Mouse (Mus musculus) embryonic facial prominence, embryonic 14.5 days (tissue): Measurements from ENCODE around the gene Tnks1bp1. TPM values are rescaled to one million over a fixed set of nuclear protein-coding genes. Genes with fewer than 3 reads are reported as not detected.
A peak's percentile ranks its signal among the peaks of the same experiment; 100 is the strongest.

Source experiments
- ATAC-seq: fragments of 200-750 bp; cut with Nextera tagmentation; 2 replicates; pipeline ENCODE4 v1.8.0; 2017; ENCODE audit warnings: low read depth, moderate number of reproducible peaks, moderate TSS enrichment
- DNase-seq: peaks from one replicate; pipeline ENCODE4 v3.0.0-alpha.2; 2015; ENCODE audit warnings: low spot score
- H3K27ac ChIP-seq: fragments of 300-500 bp; sonication (generic); replicated peaks from 2 replicates; pipeline ENCODE4 v1.5.1; 2014; ENCODE audit warnings: low read depth, mild to moderate bottlenecking, low read length, moderate library complexity
- H3K27me3 ChIP-seq: fragments of 300-500 bp; sonication (generic); replicated peaks from 2 replicates; pipeline ENCODE4 v1.6.1; 2014; ENCODE audit warnings: low read length; ENCODE audit not compliant: control insufficient read depth, insufficient read depth
- H3K36me3 ChIP-seq: fragments of 300-500 bp; sonication (generic); 2 replicates; pipeline ENCODE4 v1.6.1; 2014; ENCODE audit warnings: low read length, mixed read lengths; ENCODE audit not compliant: control insufficient read depth, insufficient read depth
- H3K4me1 ChIP-seq: fragments of 300-500 bp; sonication (generic); 2 replicates; pipeline ENCODE4 v1.6.1; 2014; ENCODE audit warnings: antibody characterized with exemption, low read length; ENCODE audit not compliant: control insufficient read depth, insufficient read depth
- H3K4me2 ChIP-seq: fragments of 300-500 bp; sonication (generic); 2 replicates; pipeline ENCODE4 v1.6.1; 2014; ENCODE audit warnings: low read depth, mild to moderate bottlenecking, low read length, moderate library complexity, mixed read lengths
- H3K4me3 ChIP-seq: fragments of 300-500 bp; sonication (generic); 2 replicates; pipeline ENCODE4 v1.5.1; 2014; ENCODE audit warnings: low read depth, mild to moderate bottlenecking, low read length
- H3K9ac ChIP-seq: fragments of 300-500 bp; sonication (generic); 2 replicates; pipeline ENCODE4 v1.6.1; 2014; ENCODE audit warnings: low read depth, mild to moderate bottlenecking, low read length, moderate library complexity, mixed read lengths
- H3K9me3 ChIP-seq: fragments of 300-500 bp; sonication (generic); 2 replicates; pipeline ENCODE4 v1.6.1; 2016; ENCODE audit warnings: low read length; ENCODE audit not compliant: control insufficient read depth
- WGBS: fragments of 180-500 bp; shearing (Covaris S2); extraction: QIAGEN DNeasy Blood & Tissue Kit; methylation state at CpG from one replicate; pipeline ENCODE4 v1.1.7; 2014; 5-methylcytosine and 5-hydroxymethylcytosine counted together
- polyA plus RNA-seq: library from polyadenylated mRNA; unstranded; fragments of >200 nt; fragmentation: Nextera tagmentation; extraction: Ambion mirVana; gene quantifications from 2 replicates; pipeline ENCODE4 v1.2.1, GENCODE M21; 2014

Gene Tnks1bp1
- polyA plus RNA-seq, 1 experiment from 2014 or later, result 14.7 TPM

DNA sequence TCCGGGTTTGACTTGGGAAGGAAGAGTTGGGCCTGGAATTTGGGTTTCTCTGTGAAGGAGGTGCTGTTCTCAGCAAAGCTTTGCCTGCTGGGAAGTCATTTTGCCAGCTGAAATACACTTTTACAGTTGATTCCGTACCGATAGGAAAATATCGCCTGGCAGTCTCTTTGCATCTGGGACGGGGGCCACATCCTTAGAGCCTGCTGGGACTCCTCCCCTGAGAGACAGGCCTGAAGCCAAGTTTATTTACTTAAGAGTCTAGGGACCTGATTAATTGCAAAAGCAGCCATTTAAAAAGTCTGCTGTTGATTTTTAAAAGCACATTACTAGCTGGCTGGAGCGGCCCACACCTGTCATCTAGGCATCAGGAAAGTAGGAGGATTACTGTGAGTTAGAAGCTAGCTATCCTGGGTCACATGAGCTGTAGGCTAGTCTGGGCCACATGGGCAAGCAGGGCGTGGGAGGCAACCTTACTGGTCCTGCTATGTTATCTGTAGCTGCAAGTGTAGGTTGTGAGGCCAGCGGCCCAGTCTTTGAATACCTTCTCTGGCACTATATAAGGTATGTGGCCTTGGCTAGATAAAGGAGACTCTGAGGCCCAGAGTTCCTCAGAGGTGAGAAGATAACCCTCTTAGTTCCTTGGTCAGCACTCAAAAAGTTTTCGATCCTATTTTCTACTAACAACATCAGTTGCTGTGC, 35.8 kb upstream of the Tnks1bp1 start:
- Histone ChIP-seq H3K9me3 (no peaks in the 10 kb centered on the region), H3K27ac (no peak overlapping the region), H3K27me3 (no peaks in the 10 kb centered on the region), H3K9ac (no peak overlapping the region), H3K36me3 (no peaks in the 10 kb centered on the region), H3K4me3 (no peak overlapping the region), H3K4me1 (0 out of 2 replicates have a peak, but pooled peaks cover 3% of the 10 kb centered on the region), H3K4me2 (no peak overlapping the region)
- peak; percentile 32 for DNase-seq
- 60% methylated on average over 9 of the region's 9 CpGs for WGBS
- ATAC-seq, result no peak

DNA sequence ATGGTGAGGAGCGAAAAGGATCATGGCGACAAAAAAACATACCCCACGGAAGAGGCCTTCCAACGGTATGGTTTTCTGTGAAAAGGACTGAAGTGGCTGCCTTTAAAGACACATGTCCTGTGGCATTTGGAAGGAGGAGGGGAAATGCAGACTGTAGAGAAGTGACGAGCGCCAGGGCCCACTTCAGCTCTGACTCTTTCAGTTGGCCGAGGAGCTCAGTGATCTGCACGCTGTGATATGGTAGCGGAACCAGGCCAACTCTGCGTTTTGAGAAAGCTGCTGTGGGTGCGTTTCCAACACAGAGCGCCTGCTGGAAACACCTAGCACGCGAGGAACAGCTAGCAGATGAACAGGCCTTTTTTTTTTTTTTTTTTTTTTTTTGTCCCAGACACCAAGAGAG, 35.1 kb upstream of the Tnks1bp1 start:
- Histone ChIP-seq H3K27ac (no peak overlapping the region), H3K9ac (no peak overlapping the region), H3K36me3 (no peaks in the 10 kb centered on the region), H3K4me3 (no peak overlapping the region), H3K4me2 (no peak overlapping the region), H3K9me3 (no peaks in the 10 kb centered on the region), H3K4me1 (0 out of 2 replicates have a peak, but pooled peaks cover 3% of the 10 kb centered on the region), H3K27me3 (no peaks in the 10 kb centered on the region)
- ATAC-seq, result no peak
- WGBS, result 85% methylated on average over 14 of the region's 14 CpGs
- no peak for DNase-seq

DNA sequence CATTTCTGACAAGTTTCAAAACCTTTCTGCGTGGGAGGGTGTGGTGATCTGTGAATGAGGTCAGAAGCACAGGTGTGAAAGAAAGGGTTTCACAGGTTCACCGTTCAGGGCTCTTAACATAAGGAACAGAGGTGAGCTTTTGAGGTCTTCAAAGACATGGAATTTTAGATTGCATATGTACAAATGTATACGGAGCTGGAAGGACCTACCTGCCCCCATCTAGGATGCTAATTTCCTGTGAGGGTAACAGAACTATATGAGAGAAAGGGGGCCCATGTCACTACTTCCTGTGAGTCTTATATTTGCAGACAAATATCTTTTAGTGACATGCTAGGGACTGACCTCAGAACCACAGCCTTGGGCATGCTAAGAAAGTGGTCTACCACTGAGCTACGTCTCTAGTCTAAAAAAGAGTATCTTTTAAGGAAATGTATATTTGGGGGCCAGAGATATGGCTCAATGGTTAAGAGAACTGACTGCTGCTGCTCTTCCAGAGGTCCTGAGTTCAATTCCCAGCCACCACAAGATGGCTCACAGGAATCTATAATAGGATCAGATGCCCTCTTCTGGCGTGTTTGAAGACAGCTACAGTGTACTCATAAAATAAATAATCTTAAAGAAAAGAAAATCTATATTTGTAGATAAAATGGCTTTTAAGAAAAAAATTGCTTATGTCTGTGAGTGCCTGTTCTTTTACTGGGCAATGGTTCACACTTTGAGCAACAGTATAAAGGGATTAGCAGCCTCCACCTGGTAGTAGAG, 33.8 kb upstream of the Tnks1bp1 start:
- ATAC-seq, result no peak
- H3K27ac ChIP-seq, result no peak overlapping the region
- H3K4me3 ChIP-seq, result no peak overlapping the region
- H3K4me1 ChIP-seq, result 0 out of 2 replicates have a peak, but pooled peaks cover 3% of the 10 kb centered on the region
- H3K9me3 ChIP-seq, result no peaks in the 10 kb centered on the region
- H3K9ac ChIP-seq, result no peak overlapping the region
- H3K27me3 ChIP-seq, result no peaks in the 10 kb centered on the region
- no peaks in the 10 kb centered on the region for H3K36me3 ChIP-seq
- WGBS, result 80% methylated on average over 5 of the region's 5 CpGs
- no peak overlapping the region for H3K4me2 ChIP-seq
- DNase-seq, result no peak

DNA sequence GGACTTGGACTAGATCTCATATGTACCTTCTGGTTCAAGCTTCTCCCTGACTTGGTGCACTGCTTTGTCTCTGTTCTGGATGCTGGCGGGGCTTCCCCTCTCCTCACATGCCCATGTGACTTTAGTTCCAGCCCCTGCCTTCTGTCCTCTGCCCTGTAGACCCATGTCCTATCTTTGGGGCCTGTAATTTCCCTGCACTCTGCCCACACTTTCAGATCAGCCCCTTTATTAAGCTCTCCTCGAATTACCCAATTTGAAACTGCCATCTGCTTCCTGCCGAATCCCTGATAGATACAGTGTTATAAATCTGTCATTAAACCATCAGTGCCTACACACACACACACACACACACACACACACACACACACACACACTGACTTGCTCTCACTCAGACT, 33.2 kb upstream of the Tnks1bp1 start:
- ATAC-seq (no peak; the same call in 1 of the 2 replicates), DNase-seq (no peak)
- Histone ChIP-seq H3K36me3 (no peaks in the 10 kb centered on the region), H3K4me1 (0 out of 2 replicates have a peak, but pooled peaks cover 3% of the 10 kb centered on the region), H3K9me3 (no peaks in the 10 kb centered on the region), H3K4me3 (no peak overlapping the region), H3K27ac (no peak overlapping the region), H3K27me3 (no peaks in the 10 kb centered on the region), H3K4me2 (no peak overlapping the region), H3K9ac (no peak overlapping the region)
- WGBS, result 57% methylated on average over 3 of the region's 3 CpGs

DNA sequence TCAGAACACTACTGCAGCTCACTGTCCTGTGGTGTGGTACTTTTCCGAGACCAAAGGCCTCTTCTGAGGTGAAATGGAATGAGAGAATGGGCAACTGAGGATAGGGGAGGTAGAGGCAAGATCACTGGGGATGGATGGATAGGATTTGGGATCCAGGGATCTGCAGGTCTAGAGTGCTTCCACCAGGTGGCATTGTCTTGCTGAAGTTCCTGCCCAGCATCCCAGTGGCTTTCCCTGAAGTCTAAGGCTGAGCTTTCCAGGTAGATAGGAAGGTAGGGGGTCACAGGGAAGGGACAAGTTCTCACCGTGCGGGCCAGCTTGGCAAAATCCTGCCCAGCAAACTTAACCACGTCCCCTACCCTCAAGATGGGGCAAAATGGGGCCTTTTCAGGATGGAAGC, 25.8 kb upstream of the Tnks1bp1 start:
- H3K9ac ChIP-seq, result no peak overlapping the region
- 31% methylated on average over 4 of the region's 4 CpGs for WGBS
- ATAC-seq, result no peak

DNA sequence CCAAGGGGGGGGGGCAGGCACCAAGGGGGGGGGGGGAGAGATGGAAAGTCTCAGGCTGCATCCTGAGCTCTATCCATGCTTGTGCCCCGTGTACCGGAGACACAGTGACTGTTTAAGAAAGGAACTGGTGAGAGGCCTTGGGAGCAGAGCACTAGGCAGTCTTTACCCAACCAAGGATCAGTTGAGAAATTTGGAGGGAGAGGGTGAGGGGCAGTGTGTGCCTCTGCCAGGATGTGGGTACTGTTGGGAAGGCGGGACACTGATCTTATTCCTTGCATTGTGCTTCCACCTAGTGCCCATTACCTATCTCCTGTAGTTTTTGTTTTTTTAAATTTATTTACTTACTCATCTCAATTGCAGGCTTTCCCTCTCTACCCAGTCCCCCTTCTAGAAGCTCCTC, 21.6 kb upstream of the Tnks1bp1 start:
- Histone ChIP-seq H3K4me3 (no peak overlapping the region), H3K9me3 (no peaks in the 10 kb centered on the region), H3K27me3 (no peaks in the 10 kb centered on the region), H3K9ac (no peak overlapping the region), H3K4me2 (no peak overlapping the region), H3K4me1 (no peaks in the 10 kb centered on the region), H3K36me3 (no peaks in the 10 kb centered on the region), H3K27ac (no peak overlapping the region)
- ATAC-seq (no peak), DNase-seq (no peak)
- WGBS, result 61% methylated on average over 3 of the region's 3 CpGs

More for the DNA sequence above, 25.8 kb upstream of the Tnks1bp1 start:
- no peak overlapping the region for H3K27ac ChIP-seq
- no peak overlapping the region for H3K4me3 ChIP-seq
- no peaks in the 10 kb centered on the region for H3K4me1 ChIP-seq
- peak; percentile 43 for DNase-seq
- H3K36me3 ChIP-seq, result no peaks in the 10 kb centered on the region
- H3K9me3 ChIP-seq, result no peaks in the 10 kb centered on the region
- no peak overlapping the region for H3K4me2 ChIP-seq
- H3K27me3 ChIP-seq, result no peaks in the 10 kb centered on the region

DNA sequence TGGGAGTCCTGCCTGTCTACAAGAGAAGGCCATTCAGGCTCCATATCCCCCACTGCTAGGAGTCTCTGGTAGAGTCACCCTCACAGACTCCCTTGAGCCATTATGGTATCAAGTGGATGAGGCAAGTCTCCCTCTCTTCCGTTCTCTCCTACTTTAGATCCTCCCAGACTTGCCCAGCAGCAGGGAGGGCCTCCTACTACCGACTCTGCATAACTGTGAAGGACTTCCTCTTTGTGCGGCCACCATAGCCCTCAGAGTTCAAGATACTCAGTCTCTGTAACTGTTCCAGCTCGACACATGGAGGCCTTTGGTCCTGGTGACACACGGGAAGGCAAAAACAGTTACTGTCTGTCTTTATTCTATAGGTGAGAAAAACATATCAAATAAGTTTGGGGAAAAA, 20.5 kb upstream of the Tnks1bp1 start:
- H3K27ac ChIP-seq, result no peak overlapping the region
- H3K4me1 ChIP-seq, result no peaks in the 10 kb centered on the region
- ATAC-seq (no peak), DNase-seq (no peak)
- H3K4me3 ChIP-seq, result no peak overlapping the region
- H3K4me2 ChIP-seq, result no peak overlapping the region
- 75% methylated on average over 5 of the region's 5 CpGs for WGBS
- no peaks in the 10 kb centered on the region for H3K9me3 ChIP-seq
- no peak overlapping the region for H3K9ac ChIP-seq
- H3K27me3 ChIP-seq, result no peaks in the 10 kb centered on the region
- H3K36me3 ChIP-seq, result no peaks in the 10 kb centered on the region

DNA sequence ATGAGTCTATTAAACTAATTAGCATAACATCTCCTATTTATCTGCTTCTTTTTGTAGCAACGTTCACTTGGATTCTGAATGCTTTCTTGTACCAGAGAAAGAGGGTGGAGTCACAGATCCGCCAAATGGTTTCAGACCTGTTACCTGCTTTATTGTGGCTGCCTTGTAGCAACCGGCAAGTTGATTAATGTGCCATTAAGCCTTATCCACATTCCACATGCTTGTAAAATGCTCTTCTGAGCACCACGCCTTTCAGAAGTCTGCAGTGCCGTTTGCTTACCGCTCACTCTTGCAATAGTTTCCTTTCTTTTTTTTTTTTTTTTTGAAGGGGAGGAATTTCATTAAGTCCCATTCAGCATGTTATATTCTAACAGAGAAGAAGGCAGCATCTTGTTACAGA, 17.9 kb upstream of the Tnks1bp1 start:
- Histone ChIP-seq H3K36me3 (no peaks in the 10 kb centered on the region), H3K27ac (no peak overlapping the region), H3K27me3 (no peaks in the 10 kb centered on the region), H3K9ac (no peak overlapping the region), H3K4me3 (no peak overlapping the region), H3K9me3 (no peaks in the 10 kb centered on the region), H3K4me2 (no peak overlapping the region), H3K4me1 (no peaks in the 10 kb centered on the region)
- WGBS, result 62% methylated on average over 6 of the region's 6 CpGs
- DNase-seq, result no peak
- no peak for ATAC-seq
